Mouse (Mus musculus) retina, embryonic 14.5 days (tissue): ENCODE data around the gene Tbc1d24.
A peak's percentile ranks its signal among the peaks of the same experiment; 100 is the strongest.

Experiments used
- DNase-seq: peaks from one replicate; pipeline ENCODE4 v3.0.0-alpha.2; 2015; ENCODE audit warnings: low spot score

Gene Tbc1d24

DNA sequence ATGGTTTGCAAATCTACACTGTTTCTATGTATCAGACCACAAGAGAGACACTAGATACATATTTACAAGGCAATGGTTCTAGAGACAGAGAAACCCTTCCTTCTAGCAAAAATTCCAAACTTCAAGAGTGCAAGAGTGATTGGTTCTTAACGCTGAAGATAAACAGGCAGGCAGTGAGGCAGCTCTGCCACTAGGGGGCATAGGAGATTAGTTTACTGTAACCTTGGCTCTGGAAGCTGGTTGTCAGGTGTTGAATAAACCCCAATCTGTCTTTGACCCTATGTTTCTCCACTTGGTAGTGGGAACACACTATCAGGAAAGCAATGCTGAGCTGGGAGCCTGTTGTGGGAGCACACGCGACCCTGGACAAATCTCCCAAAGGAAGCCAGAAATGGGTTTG is 31.9 kb downstream of the Tbc1d24 start:
- peak; percentile 93 for DNase-seq

DNA sequence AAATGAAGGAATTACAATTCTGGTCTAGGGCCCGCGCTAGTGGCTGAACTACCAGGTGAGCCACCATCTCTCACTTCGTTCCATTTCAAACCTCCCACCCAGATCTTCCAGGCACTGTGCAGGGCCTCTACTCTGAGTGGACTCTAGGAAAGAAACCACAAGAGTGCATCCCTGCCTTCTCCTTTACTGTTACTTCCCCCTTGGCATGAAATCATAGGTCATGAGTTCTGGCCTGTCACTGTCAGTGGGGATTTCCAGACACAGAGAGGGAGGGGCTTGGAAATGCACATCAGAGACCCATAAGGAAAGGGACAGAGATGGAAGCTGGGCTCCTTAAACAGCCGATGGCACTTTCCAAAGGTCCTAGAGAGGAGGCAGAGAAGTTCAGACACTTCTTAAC is 33.6 kb downstream of the Tbc1d24 start:
- DNase-seq, result no peak

DNA sequence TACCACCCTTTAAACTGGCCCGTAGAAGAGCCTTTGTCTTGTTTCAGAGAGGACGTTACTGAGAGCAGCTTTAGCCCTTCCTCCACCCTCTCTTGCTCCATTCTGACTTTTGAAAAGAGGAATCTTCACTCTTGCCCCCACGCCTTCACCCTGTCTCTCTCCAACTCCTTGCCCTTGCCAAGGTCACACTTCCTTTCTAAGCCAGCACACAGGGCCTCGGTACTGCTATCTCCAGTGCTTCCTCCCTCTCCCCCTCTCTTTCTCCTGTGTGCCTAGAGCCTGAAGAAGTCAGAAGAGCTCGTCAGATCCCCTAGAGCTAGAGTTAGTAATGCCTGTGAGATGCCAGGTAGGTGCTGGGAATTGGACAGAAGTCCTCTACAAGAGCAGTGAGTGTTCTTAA is 34.6 kb downstream of the Tbc1d24 start:
- DNase-seq, result no peak

DNA sequence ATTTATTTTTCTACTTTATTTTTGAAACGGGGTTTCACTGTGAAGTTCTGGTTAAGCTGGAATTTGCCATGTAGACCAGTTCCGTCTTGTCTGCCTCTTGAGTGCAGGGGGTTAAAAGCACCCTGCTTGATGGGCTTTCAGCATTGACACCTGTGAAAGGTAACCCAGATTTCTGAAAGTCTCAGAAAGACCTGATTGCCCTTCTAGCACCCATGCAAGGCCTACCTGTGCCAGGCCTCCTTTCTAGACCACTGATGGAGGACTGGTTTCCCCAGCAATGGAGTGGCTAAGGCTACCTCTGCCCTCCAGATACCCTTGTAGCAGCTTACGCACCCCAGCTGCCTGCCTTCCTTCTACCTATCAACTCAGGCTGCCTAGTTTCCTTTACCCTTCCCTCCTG is 35.2 kb downstream of the Tbc1d24 start:
- DNase-seq, result no peak

DNA sequence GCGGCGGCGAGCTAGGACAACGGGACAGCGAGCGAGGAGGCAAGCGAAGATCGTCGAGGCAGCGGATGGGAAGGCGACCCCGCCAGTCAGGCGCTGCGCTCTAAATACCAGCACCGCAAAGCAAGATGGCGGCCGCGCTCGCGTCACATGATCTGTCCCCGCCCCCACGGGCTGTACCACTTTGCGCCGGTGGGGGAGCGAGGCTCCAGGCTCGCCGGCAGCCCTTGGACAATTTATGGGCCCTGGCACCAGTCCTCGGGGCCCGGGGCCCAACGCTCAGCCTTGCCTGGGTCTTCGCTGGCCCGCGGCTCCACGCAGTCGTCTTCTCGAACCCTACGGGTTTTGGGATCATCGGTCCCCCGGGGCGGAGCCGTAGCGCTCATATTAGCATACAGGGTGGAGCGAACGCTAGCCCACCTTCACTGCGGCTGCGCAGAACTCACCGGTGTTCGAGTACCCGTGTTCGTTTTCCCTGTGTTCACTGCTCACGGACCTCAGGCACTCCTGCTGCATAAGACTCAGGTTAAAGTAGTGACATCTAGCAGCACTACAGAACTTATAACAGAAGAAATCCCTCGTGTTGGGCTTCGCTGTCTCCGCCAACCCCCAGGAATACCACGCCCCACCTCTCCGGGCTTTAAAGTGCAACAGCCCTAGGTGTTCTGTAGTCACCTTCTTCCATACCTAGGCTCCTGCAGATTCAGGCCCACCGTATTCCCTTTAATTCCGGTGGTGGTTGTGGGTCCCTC is 35.9 kb downstream of the Tbc1d24 start, which contains the start of gene Atp6v0c:
Atp6v0c (minus strand) TSS at position 386 of the 749 bp plus-strand sequence.
- DNase-seq, result peak; percentile 96

DNA sequence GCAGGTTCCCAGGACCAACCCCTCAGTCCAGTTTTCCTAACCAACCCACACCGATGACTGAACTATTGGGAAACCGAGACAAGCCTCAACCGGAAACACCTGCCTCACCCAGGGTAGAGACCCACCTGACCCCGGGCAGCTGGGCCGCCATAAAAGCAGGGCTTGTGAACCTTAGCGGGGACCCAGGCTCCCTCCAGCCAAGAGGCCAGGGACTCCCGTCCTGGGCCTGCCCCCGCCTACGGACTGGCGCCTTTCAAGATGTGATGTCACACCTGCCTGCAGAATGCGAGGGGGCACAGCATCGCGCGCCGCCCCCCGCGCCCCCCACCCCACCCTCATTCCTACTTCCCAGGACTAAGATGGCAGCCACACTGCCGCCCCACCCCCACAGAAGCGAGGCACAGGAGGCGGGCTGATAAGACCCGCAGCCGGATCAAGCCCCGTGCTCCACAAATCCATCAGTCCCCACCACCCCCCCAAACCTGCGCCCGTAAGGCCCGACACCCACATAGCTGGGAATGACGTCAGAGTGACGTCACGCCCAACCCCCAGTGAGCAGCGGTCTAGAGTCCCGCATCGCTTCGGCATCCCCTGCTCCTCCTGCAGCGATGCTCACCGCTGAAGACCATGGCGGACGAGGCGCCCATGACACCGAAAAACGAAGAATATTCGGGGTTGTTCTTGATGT is 36.6 kb downstream of the Tbc1d24 start:
- DNase-seq, result peak; percentile 67

DNA sequence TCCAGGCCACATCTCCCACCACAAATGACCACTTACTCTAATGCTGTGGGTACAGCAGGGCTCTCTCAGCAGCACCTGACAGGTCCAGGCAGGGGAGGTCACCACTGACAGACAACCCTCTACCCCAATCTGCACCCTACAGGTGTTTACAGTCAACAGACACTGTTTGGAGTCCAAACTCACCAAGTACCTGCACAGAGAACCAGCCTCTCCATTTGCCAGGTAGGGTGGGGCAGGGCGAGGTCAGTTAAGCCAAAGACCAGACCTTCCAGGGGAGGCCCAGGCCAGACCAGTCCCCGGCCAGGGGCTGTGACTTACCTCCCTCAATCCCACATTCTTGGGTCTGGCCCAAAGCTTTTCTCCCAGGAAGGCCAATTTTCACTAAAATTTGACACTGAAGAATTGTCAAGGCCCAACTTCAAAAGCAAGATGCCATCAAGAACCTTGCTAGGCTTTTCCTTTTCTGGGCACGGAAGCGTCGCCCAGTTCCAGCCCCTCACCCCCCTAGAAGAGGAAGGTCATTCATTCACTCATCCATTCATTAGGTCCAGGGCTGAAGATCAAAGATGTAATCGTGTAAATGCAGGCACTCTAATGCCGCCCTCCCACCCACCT is 37.4 kb downstream of the Tbc1d24 start:
- DNase-seq, result no peak

DNA sequence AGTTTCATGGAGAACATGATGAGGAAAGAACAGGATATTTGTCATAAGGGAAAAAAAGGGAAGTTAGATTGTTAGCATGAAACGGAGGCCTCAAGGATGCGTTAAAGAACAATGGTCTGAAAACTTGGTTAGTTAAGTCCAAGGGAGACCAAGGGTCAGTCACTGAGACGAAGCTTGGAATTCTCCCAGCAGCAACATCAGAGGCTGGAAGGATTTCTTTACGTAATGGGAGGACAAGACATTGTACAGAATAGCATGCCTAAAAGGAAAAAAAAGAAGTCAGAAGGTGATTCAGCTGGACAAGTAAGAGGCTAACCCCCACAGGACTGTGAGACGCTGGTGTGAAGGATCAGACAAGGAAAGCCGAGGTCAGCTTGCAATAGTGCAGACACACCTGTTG is 38.2 kb downstream of the Tbc1d24 start:
- no peak for DNase-seq

DNA sequence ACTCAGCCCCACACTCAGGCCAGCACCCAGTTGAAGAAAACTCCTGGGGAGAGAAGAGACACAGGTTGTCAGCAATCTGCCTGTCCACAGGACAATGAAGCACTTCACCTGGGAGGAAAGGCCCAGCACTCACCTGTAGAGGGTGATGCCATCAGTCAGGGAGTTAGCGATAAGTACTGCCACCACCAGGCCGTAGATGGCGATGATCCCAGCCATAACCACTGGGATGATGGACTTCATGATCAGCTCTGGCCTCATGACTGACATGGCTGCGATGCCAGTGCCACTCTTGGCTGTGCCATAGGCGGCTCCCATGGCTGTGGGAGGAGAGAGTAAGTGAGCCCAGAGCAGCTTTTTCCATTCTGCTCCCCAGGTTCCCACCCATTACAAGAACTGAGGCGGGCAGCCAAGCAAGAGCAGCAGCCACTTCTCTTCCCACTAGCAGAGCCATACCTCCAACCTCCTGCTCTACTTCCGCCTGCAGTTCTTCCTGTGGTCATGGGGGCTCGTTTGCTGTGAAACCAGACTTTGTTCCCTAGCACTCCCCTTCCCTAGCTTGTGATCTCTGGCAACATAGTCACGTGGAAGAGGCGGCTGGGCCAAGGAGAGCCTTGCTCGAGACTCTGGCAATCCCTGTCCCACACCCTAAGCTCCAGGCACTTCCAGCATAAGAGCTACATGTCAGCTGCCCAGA is 40.6 kb downstream of the Tbc1d24 start:
- DNase-seq, result no peak

DNA sequence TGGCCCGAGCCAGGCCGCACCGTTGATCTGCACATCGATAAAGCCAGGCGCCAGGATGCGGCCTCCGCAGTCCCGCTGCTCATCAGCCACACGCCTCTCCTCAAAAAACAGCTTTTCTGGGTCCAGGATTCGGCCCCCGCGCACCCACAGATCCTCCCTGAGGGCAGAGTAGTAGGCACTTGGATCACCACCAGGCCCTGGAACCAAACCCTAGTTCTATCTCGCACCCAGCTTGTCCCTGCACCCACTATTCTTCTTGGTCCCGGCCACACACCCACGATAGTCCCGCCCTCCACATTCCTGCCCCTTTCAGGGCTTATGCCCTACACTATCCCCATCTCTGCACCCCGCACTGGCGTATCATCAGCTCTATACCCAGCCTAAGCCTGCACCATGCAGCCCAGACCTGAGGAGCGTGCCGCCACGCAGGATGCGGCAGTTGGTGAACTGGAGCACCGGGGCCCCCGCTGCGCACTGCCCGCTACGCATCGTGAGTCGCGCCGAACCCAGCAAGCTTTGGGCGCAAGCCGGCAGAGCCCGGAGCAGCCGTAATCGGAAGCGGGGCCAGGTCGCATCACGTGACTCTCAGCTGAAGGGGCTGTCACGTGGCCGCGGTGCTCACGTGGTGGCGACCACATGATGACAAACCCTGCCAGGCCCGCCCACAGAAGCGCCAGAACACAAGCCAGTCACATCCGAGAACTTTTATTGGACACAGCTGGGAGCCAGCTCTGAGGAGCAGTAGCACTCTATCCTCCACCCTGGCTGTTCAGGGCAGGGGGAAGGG is 42.0 kb downstream of the Tbc1d24 start, which contains the start of gene Amdhd2:
Amdhd2 (minus strand) TSS at position 591 of the 787 bp plus-strand sequence.
- DNase-seq, result peak; percentile 98

DNA sequence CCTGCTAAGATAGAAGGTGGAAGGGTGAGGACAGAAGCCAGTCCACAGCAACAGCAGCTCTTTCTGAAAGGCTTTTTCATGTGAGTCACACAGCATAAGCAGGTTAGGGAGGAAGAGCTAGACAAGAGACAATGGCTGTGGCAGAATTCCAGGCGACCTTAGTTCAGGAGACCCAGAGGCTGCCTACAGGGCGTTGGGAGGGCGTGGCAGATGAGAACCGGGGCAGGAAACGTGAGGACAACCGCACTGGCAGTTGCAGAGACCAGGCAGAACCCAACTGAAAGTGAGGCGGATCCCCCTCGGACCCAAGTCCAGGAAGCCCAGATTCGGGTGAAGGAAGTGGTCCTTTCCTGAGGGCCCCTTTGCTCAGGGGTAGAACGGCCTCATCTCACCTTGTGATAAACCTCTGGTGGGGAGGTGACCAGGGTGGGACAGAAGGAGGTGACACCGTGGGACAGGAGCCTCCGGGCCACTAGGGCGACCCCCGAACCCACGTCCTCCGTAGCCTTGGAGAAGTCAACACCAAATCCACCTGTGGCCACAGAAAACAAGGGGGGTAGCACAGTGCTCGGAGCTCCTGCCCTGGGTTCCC is 42.7 kb downstream of the Tbc1d24 start:
- no peak for DNase-seq

DNA sequence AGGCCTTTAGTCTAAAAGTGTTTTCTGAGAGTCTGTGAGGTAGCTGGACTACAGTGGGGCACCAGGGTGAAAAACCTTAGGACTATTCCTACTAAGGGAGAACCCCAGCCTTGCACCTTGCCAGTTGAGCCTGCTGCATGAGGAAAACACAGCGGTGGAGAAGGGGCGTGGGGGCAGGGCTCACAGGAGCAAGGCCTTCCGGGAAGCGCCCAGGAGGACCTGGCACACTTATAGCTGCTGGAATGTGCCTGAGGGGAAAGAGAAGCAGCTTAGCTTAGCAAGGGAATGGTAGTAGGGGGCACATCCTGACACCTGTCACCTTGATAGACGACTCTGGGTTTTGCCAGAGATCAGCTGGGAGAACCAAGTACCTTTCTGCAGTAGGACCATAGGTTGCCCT is 43.9 kb downstream of the Tbc1d24 start:
- no peak for DNase-seq

DNA sequence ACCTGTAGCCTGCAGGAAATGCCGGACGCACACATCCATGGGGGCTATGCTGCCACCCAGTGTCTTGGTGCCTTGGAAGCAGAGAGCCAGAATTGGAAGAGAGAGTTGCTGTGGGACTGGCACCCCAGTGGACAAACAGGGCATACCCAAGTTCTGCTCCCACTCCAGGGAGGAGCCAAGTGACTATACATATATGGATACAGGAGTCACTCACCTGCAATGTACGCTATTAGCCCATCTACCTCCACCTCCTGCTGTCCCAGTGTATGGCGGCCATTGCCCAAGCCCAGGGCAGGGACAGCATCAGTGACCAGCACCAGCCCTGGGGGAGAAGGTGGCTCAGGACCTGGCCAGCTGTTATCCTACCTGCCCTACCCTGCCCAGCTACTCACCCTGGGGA is 47.8 kb downstream of the Tbc1d24 start:
- DNase-seq, result no peak

DNA sequence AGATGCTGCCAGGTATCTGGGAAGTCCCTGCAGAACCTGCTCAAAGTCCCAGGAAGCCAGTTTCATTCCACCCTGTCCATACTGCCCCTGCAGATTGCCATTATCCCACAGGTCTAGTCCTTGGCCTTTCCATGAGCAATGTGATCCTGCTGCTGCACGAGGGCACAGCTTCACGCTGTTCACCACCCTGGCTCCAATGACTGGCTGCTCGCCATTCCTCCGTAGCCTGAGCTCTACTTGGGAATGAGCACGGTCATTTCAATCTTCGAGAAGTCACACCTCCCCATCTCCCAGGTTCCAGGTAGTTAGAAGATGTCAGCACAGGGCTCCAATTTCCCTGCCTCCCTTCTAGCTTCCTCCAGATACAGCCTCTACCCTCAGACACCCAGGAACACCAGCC is 48.2 kb downstream of the Tbc1d24 start:
- no peak for DNase-seq

DNA sequence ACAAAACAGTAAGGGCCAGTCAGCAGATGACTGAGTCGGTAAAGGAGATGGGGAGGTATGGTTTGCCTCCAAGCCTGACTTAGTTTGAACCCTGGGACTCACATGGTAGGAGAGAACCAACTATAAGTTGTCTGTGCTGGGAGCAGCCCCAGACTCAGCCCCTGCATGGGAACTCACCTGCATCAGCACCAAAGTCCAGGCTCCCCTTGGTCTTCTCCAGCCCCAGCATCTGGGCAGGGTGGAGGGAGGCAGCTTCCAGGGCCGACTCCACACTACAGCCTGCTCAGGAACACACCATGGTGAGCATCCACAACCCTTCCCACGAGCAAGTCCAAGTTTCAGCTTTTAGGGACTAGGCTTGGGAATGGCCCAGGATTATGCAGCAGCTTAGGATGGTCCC is 49.0 kb downstream of the Tbc1d24 start:
- DNase-seq, result no peak

DNA sequence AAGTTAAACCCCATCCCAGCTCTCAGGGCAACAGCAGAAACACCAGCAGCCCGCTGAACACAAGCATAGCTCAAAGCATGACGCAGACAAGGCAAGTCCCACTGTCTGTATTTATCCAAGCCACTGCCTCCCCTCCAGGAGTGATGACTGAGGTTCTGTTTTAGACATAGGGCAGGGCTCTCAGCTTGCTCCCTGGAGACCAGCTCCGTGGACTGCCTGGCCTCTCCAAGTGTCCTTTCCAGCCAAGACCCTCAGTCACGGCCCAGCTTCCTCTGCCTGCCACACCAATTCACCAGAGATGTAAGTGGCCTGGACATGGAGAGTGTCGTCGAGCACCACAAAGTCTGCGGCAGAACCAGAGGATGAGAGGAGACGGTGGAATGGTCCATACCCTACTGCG is 49.6 kb downstream of the Tbc1d24 start:
- DNase-seq, result no peak

DNA sequence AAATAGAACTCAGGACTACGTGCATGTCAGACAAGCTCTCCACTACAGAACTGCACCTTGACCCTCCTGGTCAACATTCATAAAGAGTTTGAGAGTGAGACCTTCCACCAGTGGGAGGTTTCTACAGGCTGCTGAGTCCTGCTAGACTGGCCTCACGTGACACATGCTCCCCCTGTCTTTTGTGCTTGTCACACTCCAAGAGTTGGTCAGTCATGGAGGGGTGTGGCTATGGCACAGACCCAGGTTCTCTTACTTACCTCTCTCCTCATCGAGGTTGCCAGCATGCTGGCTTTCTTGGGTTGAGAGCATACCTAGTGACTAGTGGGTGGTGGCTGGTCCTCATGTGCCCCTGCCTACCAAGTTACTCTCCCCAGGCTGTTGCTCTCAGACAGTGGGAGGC is 50.9 kb downstream of the Tbc1d24 start:
- DNase-seq, result no peak

DNA sequence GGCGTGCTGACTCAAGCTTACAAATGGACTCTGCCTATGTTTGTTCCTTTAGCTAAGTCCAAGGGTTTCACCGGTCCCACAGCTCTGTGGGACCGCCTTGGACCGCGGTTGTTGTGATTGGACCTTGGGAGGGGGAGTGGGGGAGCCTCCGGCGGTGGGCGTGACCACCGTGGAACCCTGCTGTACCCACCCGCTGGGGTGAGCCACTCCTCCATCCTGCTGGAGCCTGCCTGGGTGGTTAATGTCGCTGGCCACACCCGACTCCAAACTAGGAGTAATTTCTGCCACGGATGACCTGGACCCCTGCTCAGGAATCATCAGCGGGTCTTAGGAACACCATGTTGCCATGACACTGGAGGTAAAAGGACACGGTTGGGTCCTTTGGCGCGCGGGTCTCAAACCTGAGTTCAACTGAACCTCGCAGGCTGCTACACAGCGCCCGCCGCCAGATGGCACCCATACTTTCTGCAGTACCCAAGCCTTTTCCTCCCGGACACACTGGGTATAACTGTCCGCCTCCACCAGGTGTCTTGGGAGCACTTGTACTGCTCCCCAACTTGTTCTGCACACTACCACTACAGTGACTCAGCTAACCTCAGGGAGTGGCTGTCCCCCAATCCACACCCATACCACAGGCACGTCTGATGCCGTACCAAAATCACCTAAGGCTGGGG is 53.3 kb downstream of the Tbc1d24 start:
- peak; percentile 88 for DNase-seq

DNA sequence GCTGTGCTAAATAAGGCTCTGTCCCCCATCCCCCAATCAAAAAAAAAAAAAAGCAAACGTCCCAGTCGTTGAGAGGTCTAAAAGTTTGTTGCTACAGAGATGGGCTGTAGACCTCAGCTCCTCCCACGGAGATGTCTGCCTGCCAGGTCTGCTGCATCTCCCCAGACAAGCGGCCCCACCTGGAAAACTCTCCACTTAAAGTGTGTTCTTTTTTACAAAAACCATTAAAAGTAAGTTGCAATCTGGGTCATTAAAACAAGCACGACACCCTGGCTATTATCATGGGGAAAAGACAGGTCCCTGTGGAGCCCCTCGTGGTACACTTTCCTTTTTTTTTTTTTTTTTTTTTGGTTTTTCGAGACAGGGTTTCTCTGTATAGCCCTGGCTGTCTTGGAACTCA is 54.0 kb downstream of the Tbc1d24 start:
- DNase-seq, result no peak

DNA sequence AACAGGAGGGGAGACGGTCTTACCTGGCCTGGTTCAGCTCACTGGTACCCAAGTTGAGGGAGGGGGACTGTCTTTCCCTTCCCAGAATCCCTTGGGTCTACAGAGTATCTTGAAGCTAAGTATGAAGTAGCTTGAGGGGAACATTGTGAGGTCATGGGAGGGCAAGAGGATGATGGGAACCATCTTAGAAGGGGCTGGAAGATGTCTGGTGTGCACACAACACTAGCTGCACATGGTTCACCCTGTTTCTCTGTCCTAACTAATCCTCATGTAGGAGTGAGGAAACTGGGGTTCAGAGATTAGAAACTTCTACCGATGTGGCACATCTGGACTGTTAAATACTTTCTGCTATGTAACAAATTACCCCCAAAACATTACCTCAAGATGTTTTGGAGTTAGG is 54.5 kb downstream of the Tbc1d24 start, which contains the start of gene Pdpk1:
Pdpk1 (minus strand) TSS at position 101 of the 400 bp plus-strand sequence.
- no peak for DNase-seq

DNA sequence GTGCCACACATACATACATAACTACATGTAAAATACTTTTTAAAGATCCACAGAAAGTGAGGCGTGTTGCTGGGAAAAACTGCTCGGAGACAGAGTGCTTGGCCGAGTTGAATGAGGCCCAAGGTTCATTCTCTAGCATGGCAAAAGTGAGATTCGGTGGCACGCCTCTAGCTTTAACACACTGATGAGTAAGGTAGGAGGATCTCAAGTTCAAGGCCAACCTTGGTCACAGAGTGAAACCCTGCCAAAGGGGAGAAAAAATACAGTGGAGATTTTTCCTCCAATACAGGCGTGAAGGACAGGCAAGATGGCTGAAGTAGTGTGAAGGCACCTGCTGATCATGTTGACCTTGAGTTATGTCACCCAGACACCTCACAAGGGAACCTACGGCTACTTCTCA is 55.9 kb downstream of the Tbc1d24 start:
- DNase-seq, result no peak
